Mouse (Mus musculus) liver, embryonic 14.5 days (tissue): ENCODE data around the gene Tnfaip2. TPM values are rescaled to one million over a fixed set of nuclear protein-coding genes. Genes with fewer than 3 reads are reported as not detected.

Source experiments
- ATAC-seq: fragments of 200-750 bp; cut with Nextera tagmentation; 2 replicates; pipeline ENCODE4 v1.8.0; 2017; ENCODE audit warnings: moderate number of reproducible peaks, mild to moderate bottlenecking, moderate library complexity; ENCODE audit not compliant: insufficient read depth
- DNase-seq, 3 experiments: peaks; one replicate each; pipeline ENCODE4 v3.0.0-alpha.2; 2012 to 2013; ENCODE audit warnings: low read depth in 3 of 3, low spot score in 3 of 3
- H3K27ac ChIP-seq: fragments of 300-500 bp; sonication (generic); 2 replicates; pipeline ENCODE4 v1.5.1; 2014; ENCODE audit warnings: moderate library complexity, mild to moderate bottlenecking, control low read depth, inconsistent platforms
- H3K27me3 ChIP-seq: fragments of 300-500 bp; sonication (generic); 2 replicates; pipeline ENCODE4 v1.6.1; 2014; ENCODE audit warnings: mild to moderate bottlenecking, low read length, moderate library complexity; ENCODE audit not compliant: control insufficient read depth, insufficient read depth
- H3K36me3 ChIP-seq: fragments of 300-500 bp; sonication (generic); replicated peaks from 2 replicates; pipeline ENCODE4 v1.6.1; 2014; ENCODE audit warnings: low read depth; ENCODE audit not compliant: control insufficient read depth, insufficient read depth
- H3K4me1 ChIP-seq, 2 experiments: fragments of 200-500 bp in 1 of 2; fragments of 300-500 bp in 1 of 2; sonication (generic) in 1 of 2; replicated peaks; 2 replicates each; pipeline ENCODE4 v1.6.1; 2012 to 2014; ENCODE audit warnings: antibody characterized with exemption in 1 of 2, inconsistent platforms in 1 of 2, low read length in 1 of 2; ENCODE audit not compliant: control insufficient read depth in 2 of 2, insufficient read depth in 2 of 2
- H3K4me2 ChIP-seq: fragments of 300-500 bp; sonication (generic); 2 replicates; pipeline ENCODE4 v1.6.1; 2014; ENCODE audit warnings: low read depth, mild to moderate bottlenecking, control low read depth, moderate library complexity
- H3K4me3 ChIP-seq, 2 experiments: fragments of 200-500 bp in 1 of 2; fragments of 300-500 bp in 1 of 2; sonication (generic) in 1 of 2; 2 replicates each; pipeline ENCODE4 v1.5.1; 2012 to 2014; ENCODE audit warnings: low read depth in 2 of 2, low read length in 2 of 2, mild to moderate bottlenecking in 2 of 2, control low read depth in 1 of 2, inconsistent platforms in 1 of 2, moderate library complexity in 1 of 2; ENCODE audit not compliant: insufficient read depth in 1 of 2
- H3K9ac ChIP-seq: fragments of 300-500 bp; sonication (generic); replicated peaks from 2 replicates; pipeline ENCODE4 v1.6.1; 2014; ENCODE audit warnings: mild to moderate bottlenecking, control low read depth, moderate library complexity
- H3K9me3 ChIP-seq: fragments of 300-500 bp; sonication (generic); 2 replicates; pipeline ENCODE4 v1.6.1; 2016; ENCODE audit warnings: low read length, mixed read lengths; ENCODE audit not compliant: control insufficient read depth
- CTCF ChIP-seq: IDR thresholded peaks from 2 replicates; pipeline ENCODE4 v1.5.1; 2016; ENCODE audit warnings: antibody characterized with exemption, low read depth, control low read depth
- EP300 ChIP-seq: IDR thresholded peaks from 2 replicates; pipeline ENCODE4 v1.6.1; 2016; ENCODE audit warnings: antibody characterized with exemption, low read depth
- WGBS: fragments of 180-500 bp; shearing (Covaris S2); extraction: QIAGEN DNeasy Blood & Tissue Kit; methylation state at CpG from one replicate; pipeline ENCODE4 v1.1.7; 2014; ENCODE audit not compliant: insufficient replicate concordance; 5-methylcytosine and 5-hydroxymethylcytosine counted together
- polyA plus RNA-seq, 2 experiments: library from polyadenylated mRNA; depleted of rRNA in 1 of 2; stranded (reverse) in 1 of 2; unstranded in 1 of 2; fragments of >200 nt; fragmentation: Nextera tagmentation in 1 of 2; extraction: Ambion mirVana in 1 of 2; gene quantifications; 2 replicates each; pipeline versions ENCODE4 v1.2.1 to v1.2.3; 2012 to 2014

Gene Tnfaip2
- polyA plus RNA-seq, 2 experiments: 57.6 to 78.7 TPM

- Histone ChIP-seq H3K36me3 (no peaks in the 10 kb centered on the region), H3K27me3 (peaks cover 28% of the 10 kb centered on the region), H3K4me2 (no peak overlapping the region), H3K4me1 (peaks cover 55 to 65% of the 10 kb centered on the region in 2 experiments), H3K4me3 (no peak overlapping the region), H3K9ac (no peak overlapping the region), H3K9me3 (no peaks in the 10 kb centered on the region), H3K27ac (no peak overlapping the region)
- DNase-seq: no peak
- no peak for ATAC-seq
- TF ChIP-seq EP300 (no peak), CTCF (no peak)
- WGBS: 37% methylated on average over 4 of the region's 4 CpGs
Measured at GRCm38 (mm10) chr12:111432097-111432496, 10.2 kb upstream of the Tnfaip2 start.

- Histone ChIP-seq H3K4me2 (0 out of 2 replicates have a peak overlapping the region, but pooled peaks have one; percentile 8), H3K9ac (peak overlapping the region; percentile 43; the same call in 1 of the 2 replicates), H3K27ac (peak overlapping the region; percentile 30)
Measured at GRCm38 (mm10) chr12:111432751-111433331, 9.4 kb upstream of the Tnfaip2 start.

GRCm38 (mm10) chr12:111434164-111434744 lies 8.0 kb upstream of the Tnfaip2 start:
- peak overlapping the region; percentile 38 for H3K9ac ChIP-seq
- peak overlapping the region; percentile 72 for H3K27ac ChIP-seq
- peaks cover 15% of the 10 kb centered on the region for H3K27me3 ChIP-seq
- ATAC-seq (no peak), DNase-seq (no peak)
- H3K4me1 ChIP-seq: peaks cover 71 to 80% of the 10 kb centered on the region in 2 experiments
- H3K36me3 ChIP-seq: no peaks in the 10 kb centered on the region
- H3K9me3 ChIP-seq: no peaks in the 10 kb centered on the region
- H3K4me3 ChIP-seq: peak overlapping the region in 1 of 2 experiments; percentile 7; a peak in 1 of 4 replicates
- no peak for TF ChIP-seq EP300
- no peak for TF ChIP-seq CTCF
- H3K4me2 ChIP-seq: peak overlapping the region; percentile 60
- 46% methylated on average over 6 of the region's 7 CpGs for WGBS

More at GRCm38 (mm10) chr12:111432751-111433331, 9.4 kb upstream of the Tnfaip2 start:
- ATAC-seq (no peak), DNase-seq (no peak)
- TF ChIP-seq CTCF (no peak), EP300 (no peak)
- Histone ChIP-seq H3K27me3 (peaks cover 28% of the 10 kb centered on the region), H3K4me1 (peaks cover 63 to 73% of the 10 kb centered on the region in 2 experiments), H3K36me3 (no peaks in the 10 kb centered on the region), H3K9me3 (no peaks in the 10 kb centered on the region), H3K4me3 (no peak overlapping the region)
- 45% methylated on average over 4 of the region's 5 CpGs for WGBS

- TF ChIP-seq EP300 (peak; percentile 89), CTCF (no peak)
- Histone ChIP-seq H3K27ac (peak overlapping the region; percentile 72), H3K9ac (peak overlapping the region; percentile 38), H3K27me3 (peaks cover 9% of the 10 kb centered on the region), H3K36me3 (no peaks in the 10 kb centered on the region), H3K4me1 (peaks cover 73 to 83% of the 10 kb centered on the region in 2 experiments), H3K4me2 (peak overlapping the region; percentile 60), H3K4me3 (peak overlapping the region in 1 of 2 experiments; percentile 7; a peak in 2 of 4 replicates), H3K9me3 (no peaks in the 10 kb centered on the region)
- DNase-seq: peak; percentile 65 to 77 (median 75)
- 11% methylated on average over 7 of the region's 8 CpGs for WGBS
- ATAC-seq: peak; percentile 89
Measured at GRCm38 (mm10) chr12:111434745-111435327, 7.4 kb upstream of the Tnfaip2 start.

GRCm38 (mm10) chr12:111436170-111436569 lies 6.1 kb upstream of the Tnfaip2 start:
- DNase-seq (no peak), ATAC-seq (no peak)
- TF ChIP-seq EP300 (no peak), CTCF (no peak)
- Histone ChIP-seq H3K4me1 (peaks cover 67 to 79% of the 10 kb centered on the region in 2 experiments), H3K36me3 (no peaks in the 10 kb centered on the region), H3K4me3 (no peak overlapping the region), H3K4me2 (no peak overlapping the region), H3K27me3 (no peaks in the 10 kb centered on the region), H3K9me3 (no peaks in the 10 kb centered on the region), H3K9ac (no peak overlapping the region), H3K27ac (peak overlapping the region; percentile 29)
- WGBS: 79% methylated on average over 3 of the region's 3 CpGs
